Mouse (Mus musculus): ENCODE measurements at regions not wholly inside any gene's neighbourhood (a gene's known extent, or its start where the extent isn't known, plus 50 kb on each side); places are given as distances from the start of the nearest gene placed in this dataset.

DNA sequence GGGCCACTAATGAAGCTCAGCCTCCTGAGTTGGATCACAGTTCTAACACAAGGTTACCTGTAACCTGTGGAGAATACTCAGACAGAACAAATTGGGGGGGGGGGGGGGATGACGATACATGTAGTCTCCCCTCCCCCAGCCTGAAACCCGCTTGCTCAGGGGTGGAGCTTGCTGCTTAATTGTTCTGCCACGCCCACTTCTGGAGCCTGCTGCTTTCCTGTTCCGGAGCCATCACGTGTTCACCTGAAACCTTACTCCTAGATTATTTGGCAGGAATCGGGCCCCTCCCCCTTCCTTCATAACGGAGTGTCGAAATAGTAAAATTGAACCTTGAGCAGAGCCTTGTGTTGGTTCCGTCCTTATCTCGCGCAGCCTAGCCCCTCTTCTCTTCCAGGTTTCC is 310.6 kb upstream of the Prox1 start:
- no peak for TF ChIP-seq EP300 (optimal IDR thresholded peaks at IDR 0.05)
- no peak for TF ChIP-seq CTCF (IDR thresholded peaks at IDR 0.05; ENCODE audit: low read depth)
